Mouse (Mus musculus) intestine, embryonic 14.5 days (tissue): ENCODE measurements around the gene Kif22. TPM values are rescaled to one million over a fixed set of nuclear protein-coding genes. Genes with fewer than 3 reads are reported as not detected.
A peak's percentile ranks its signal among the peaks of the same experiment; 100 is the strongest.

ENCODE experiments used
- ATAC-seq: fragments of 200-750 bp; cut with Nextera tagmentation; replicated peaks from 2 replicates; pipeline ENCODE4 v1.8.0; 2017; ENCODE audit warnings: low read depth, moderate number of reproducible peaks, moderate TSS enrichment, moderate library complexity; ENCODE audit not compliant: low FRiP score, low TSS enrichment
- DNase-seq: peaks from one replicate; pipeline ENCODE4 v3.0.0-alpha.2; 2018; ENCODE audit warnings: low spot score
- H3K27ac ChIP-seq: fragments of 300-500 bp; sonication (generic); 2 replicates; pipeline ENCODE4 v1.5.1; 2014; ENCODE audit warnings: low read depth, mild to moderate bottlenecking, control low read depth
- H3K27me3 ChIP-seq: fragments of 300-500 bp; sonication (generic); replicated peaks from 2 replicates; pipeline ENCODE4 v1.6.1; 2014; ENCODE audit warnings: low read length, control low read depth; ENCODE audit not compliant: control insufficient read depth, insufficient read depth
- H3K36me3 ChIP-seq: fragments of 300-500 bp; sonication (generic); 2 replicates; pipeline ENCODE4 v1.6.1; 2014; ENCODE audit warnings: low read length, control low read depth; ENCODE audit not compliant: control insufficient read depth, insufficient read depth
- H3K4me1 ChIP-seq: fragments of 300-500 bp; sonication (generic); replicated peaks from 2 replicates; pipeline ENCODE4 v1.6.1; 2014; ENCODE audit warnings: low read length, control low read depth, mixed read lengths; ENCODE audit not compliant: control insufficient read depth, insufficient read depth
- H3K4me2 ChIP-seq: fragments of 300-500 bp; sonication (generic); 2 replicates; pipeline ENCODE4 v1.6.1; 2014; ENCODE audit warnings: low read length
- H3K4me3 ChIP-seq: fragments of 300-500 bp; sonication (generic); 2 replicates; pipeline ENCODE4 v1.5.1; 2014; ENCODE audit warnings: low read depth, low read length, control low read depth, mixed read lengths
- H3K9ac ChIP-seq: fragments of 300-500 bp; sonication (generic); 2 replicates; pipeline ENCODE4 v1.6.1; 2014; ENCODE audit warnings: mild to moderate bottlenecking, low read length
- H3K9me3 ChIP-seq: fragments of 300-500 bp; sonication (generic); 2 replicates; pipeline ENCODE4 v1.6.1; 2016; ENCODE audit warnings: low read length, control low read depth; ENCODE audit not compliant: control insufficient read depth
- WGBS: fragments of 180-500 bp; shearing (Covaris S2); extraction: QIAGEN DNeasy Blood & Tissue Kit; methylation state at CpG from one replicate; pipeline ENCODE4 v1.1.7; 2014; 5-methylcytosine and 5-hydroxymethylcytosine counted together
- polyA plus RNA-seq: library from polyadenylated mRNA; unstranded; fragments of >200 nt; fragmentation: Nextera tagmentation; extraction: Ambion mirVana; gene quantifications from 2 replicates; pipeline ENCODE4 v1.2.1, GENCODE M21; 2014

The Kif22 gene
- polyA plus RNA-seq, 1 experiment from 2014 or later = 115 TPM

DNA sequence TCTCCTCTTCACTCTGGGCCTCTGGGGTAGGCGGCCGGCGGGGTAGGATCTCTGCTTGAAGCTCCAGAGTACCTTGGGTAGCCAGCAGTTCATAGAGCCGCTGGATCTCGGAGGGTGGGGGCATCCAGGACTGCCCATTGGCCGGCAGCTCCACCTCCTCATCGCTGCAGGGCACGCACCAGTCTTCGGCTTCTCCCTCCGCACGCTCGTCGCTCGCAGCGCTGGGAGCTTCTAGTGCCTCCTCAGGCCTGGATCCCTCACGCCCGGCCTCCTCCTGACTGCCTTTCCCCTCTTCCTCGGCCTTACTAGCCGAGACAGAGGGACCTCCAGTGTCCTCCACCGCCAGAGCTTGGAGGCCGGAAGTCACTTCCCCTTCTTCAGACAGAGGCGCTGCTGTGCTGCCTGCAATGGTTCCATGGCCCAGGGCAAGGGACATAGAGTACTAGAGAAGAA lies 25.8 kb downstream of the Kif22 start:
- WGBS = under 1% methylated on average over 22 of the region's 22 CpGs
- H3K27ac ChIP-seq = peak overlapping the region; percentile 87
- no peak for DNase-seq
- H3K9me3 ChIP-seq = no peaks in the 10 kb centered on the region
- peak overlapping the region; percentile 88 for H3K4me2 ChIP-seq
- no peaks in the 10 kb centered on the region for H3K27me3 ChIP-seq
- peak overlapping the region; percentile 73 for H3K9ac ChIP-seq
- peaks cover 25% of the 10 kb centered on the region for H3K36me3 ChIP-seq
- H3K4me1 ChIP-seq = peaks cover 40% of the 10 kb centered on the region
- peak overlapping the region; percentile 72 for H3K4me3 ChIP-seq
- ATAC-seq = peak; percentile 33

DNA sequence TGATC lies 26.0 kb downstream of the Kif22 start, which contains the start of gene Pagr1b:
TSS of gene Pagr1b (minus strand) at position 4 of the 5 bp plus-strand sequence.
- Histone ChIP-seq H3K36me3 (peaks cover 25% of the 10 kb centered on the region), H3K4me1 (peaks cover 37% of the 10 kb centered on the region), H3K9ac (peak within 1 kb of the TSS; percentile 73), H3K9me3 (no peaks in the 10 kb centered on the region), H3K27me3 (no peaks in the 10 kb centered on the region), H3K27ac (peak within 1 kb of the TSS; percentile 87), H3K4me2 (peak within 1 kb of the TSS; percentile 88), H3K4me3 (peak within 1 kb of the TSS; percentile 72)
- no peak for ATAC-seq
- DNase-seq = no peak

DNA sequence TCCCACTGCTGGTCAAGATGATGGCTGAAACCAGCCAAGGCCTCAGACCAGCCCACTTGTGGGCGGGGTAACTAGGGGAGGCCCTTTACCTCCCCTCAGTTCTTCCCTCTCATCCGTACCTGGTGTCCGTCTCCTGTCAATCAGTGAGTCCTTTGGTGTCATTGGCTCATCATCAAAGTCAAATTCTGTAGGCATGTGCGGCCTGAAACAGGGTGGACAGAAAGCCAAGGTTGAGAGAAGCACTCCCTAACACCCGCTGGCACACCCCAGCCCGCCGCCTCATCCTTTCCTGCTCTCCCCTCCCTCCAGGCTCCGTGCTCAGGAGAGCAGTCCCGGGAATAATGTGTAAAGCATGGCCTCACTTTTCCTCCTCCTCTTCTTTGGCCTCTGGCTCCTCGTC lies 26.2 kb downstream of the Kif22 start:
- Histone ChIP-seq H3K9me3 (no peaks in the 10 kb centered on the region), H3K4me1 (peaks cover 36% of the 10 kb centered on the region), H3K4me2 (peak overlapping the region; percentile 88), H3K4me3 (peak overlapping the region; percentile 72), H3K9ac (peak overlapping the region; percentile 73), H3K27me3 (no peaks in the 10 kb centered on the region), H3K36me3 (peaks cover 25% of the 10 kb centered on the region), H3K27ac (peak overlapping the region; percentile 87)
- WGBS = under 1% methylated on average over 10 of the region's 10 CpGs
- ATAC-seq (peak; percentile 12; the same call in 1 of the 2 replicates), DNase-seq (no peak)

DNA sequence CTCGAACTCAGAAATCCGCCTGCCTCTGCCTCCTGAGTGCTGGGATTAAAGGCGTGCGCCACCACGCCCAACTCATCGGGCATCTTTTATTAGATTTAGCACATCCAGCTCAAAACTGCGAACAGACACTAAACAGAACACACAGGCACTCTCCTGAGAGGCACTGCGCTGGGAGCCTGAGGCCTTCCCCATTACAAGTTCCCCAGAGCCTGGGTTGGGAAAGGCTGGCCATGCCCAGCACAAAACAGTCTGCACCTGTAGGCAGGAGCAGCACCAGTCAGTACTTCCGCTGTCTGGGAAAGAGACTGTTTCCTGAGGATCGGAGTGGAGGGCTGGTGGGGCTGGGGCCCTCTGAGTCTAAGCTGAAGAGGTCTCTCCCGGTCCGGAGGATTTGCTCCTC lies 27.3 kb downstream of the Kif22 start:
- WGBS = 90% methylated on average over 12 of the region's 12 CpGs

DNA sequence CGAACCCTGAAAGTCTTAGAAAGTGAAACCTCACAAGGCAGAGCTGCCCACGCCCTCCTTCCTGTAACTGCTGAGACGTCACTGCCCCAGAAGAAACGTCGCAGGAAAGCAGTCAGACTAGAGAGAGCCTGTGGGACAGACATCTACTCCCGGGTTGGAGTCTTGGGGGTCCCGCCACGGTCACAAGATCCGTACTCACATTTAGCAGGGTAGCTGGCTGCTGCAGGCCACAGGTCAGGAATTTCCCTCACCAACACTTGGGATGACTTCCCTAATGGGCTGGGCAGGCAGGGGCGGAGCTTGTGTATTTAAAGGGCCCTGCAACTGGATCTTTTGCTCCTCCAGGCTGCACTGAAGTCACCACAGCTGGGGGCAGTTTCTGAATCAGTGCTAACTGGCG lies 28.0 kb downstream of the Kif22 start, which contains the start of gene Mvp:
TSS of gene Mvp (minus strand) at position 302 of the 400 bp plus-strand sequence.
- H3K27me3 ChIP-seq = no peaks in the 10 kb centered on the region
- ATAC-seq = no peak
- WGBS = 27% methylated on average over 11 of the region's 11 CpGs
- H3K36me3 ChIP-seq = peaks cover 25% of the 10 kb centered on the region
- no peaks in the 10 kb centered on the region for H3K9me3 ChIP-seq
- H3K4me2 ChIP-seq = peak within 1 kb of the TSS; percentile 88
- DNase-seq = peak; percentile 69
- H3K27ac ChIP-seq = 0 out of 2 replicates have a peak within 1 kb of the TSS, but pooled peaks have one; percentile 35
- H3K4me1 ChIP-seq = peaks cover 29% of the 10 kb centered on the region
- peak within 1 kb of the TSS; percentile 8 for H3K9ac ChIP-seq
- H3K4me3 ChIP-seq = peak within 1 kb of the TSS; percentile 32

More for the DNA sequence above, 27.3 kb downstream of the Kif22 start:
- Histone ChIP-seq H3K4me1 (peaks cover 32% of the 10 kb centered on the region), H3K4me2 (peak overlapping the region; percentile 60; the same call in 1 of the 2 replicates), H3K27me3 (no peaks in the 10 kb centered on the region), H3K9ac (no peak overlapping the region), H3K4me3 (no peak overlapping the region), H3K36me3 (peaks cover 25% of the 10 kb centered on the region), H3K27ac (no peak overlapping the region), H3K9me3 (no peaks in the 10 kb centered on the region)
- DNase-seq (no peak), ATAC-seq (no peak)

DNA sequence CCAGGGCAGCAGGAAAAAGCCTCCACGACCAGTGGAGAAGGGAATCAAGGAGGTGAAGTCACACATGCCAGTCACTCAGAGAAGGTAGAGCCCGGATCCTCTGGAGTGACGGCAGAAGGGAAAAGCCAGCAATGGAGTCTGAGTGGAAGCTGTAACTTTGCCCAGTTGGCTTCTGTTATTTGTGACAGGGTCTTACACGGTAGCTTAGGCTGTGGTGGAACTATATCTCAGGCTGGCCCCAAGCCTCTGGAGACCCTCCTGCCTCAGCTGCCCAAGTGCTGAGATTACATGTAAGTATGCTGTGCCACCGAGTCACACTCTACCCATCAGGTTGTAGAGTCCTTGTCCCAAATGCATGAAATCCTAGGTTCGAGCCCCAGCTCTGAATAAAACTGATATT lies 28.9 kb downstream of the Kif22 start:
- WGBS = 97% methylated on average over 6 of the region's 6 CpGs
- Histone ChIP-seq H3K4me1 (peaks cover 34% of the 10 kb centered on the region), H3K9me3 (no peaks in the 10 kb centered on the region), H3K9ac (no peak overlapping the region), H3K36me3 (peaks cover 25% of the 10 kb centered on the region), H3K27ac (no peak overlapping the region), H3K4me3 (no peak overlapping the region), H3K27me3 (no peaks in the 10 kb centered on the region), H3K4me2 (no peak overlapping the region)
- ATAC-seq = no peak
- DNase-seq = no peak

DNA sequence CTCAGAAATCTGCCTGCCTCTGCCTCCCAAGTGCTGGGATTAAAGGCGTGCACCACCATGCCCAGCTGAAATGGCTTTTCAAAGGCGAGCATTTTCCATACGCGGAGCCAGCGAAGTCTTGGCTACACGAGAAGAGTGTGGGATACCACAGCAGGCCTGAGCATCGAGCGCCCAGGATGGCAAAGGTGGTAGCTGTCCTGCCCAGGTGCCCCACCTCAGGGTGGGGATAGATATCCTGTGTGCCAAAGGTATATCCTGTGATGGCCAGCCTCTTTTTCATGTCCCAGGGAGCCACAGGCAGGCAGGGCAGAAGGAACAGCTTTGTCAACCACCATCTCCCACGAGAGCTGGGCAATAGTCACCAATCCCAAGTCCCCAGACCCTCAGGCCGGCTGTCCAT lies 29.4 kb downstream of the Kif22 start:
- H3K4me1 ChIP-seq = peaks cover 34% of the 10 kb centered on the region
- WGBS = 94% methylated on average over 10 of the region's 10 CpGs
- H3K4me2 ChIP-seq = no peak overlapping the region
- no peaks in the 10 kb centered on the region for H3K9me3 ChIP-seq
- peaks cover 25% of the 10 kb centered on the region for H3K36me3 ChIP-seq
- no peak overlapping the region for H3K4me3 ChIP-seq
- H3K27me3 ChIP-seq = no peaks in the 10 kb centered on the region
- no peak overlapping the region for H3K9ac ChIP-seq
- no peak for DNase-seq
- no peak overlapping the region for H3K27ac ChIP-seq
- no peak for ATAC-seq

DNA sequence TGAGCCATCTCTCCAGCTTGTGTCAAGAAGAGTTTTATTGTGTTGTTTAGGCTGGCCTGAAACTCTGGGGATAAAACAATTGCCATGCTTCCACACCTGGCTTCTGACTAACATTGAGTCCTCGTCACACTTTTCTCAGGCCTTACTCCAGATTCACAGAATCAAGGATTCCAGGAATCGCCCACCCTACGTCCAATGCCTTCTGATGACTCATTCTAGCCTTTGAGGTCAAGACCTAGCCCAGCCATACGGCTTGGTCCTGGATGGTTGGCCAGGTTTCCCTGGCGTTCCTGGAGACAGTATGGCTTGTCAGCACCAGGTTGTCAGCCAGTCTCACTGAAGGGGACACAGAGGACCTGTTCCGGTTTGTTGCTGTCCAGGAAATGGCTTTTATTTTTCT lies 29.9 kb downstream of the Kif22 start:
- no peak for ATAC-seq
- peaks cover 25% of the 10 kb centered on the region for H3K36me3 ChIP-seq
- no peaks in the 10 kb centered on the region for H3K9me3 ChIP-seq
- no peak overlapping the region for H3K27ac ChIP-seq
- no peak overlapping the region for H3K4me2 ChIP-seq
- no peak overlapping the region for H3K9ac ChIP-seq
- no peak for DNase-seq
- H3K4me3 ChIP-seq = no peak overlapping the region
- peaks cover 32% of the 10 kb centered on the region for H3K4me1 ChIP-seq
- no peaks in the 10 kb centered on the region for H3K27me3 ChIP-seq
- WGBS = 83% methylated on average over 6 of the region's 6 CpGs

DNA sequence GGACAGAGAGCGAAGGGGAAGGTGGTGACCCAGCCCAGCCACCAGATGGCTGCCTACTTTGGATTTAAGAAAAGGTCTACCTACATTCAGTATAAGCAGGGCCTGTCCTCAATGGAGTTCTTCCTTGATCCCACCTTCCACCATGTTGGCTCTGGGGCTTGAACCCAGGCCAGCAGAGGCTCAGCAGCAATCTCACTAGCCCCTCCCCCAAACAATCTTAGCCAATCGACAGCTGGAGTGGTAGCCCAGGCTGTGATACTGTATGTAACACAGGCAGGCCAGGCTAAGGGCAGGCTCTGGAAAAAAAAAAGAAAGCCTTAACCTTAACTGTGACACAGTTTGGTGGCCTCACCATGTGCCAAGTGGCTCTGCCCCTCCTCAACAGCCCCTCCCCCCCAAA lies 30.6 kb downstream of the Kif22 start:
- no peaks in the 10 kb centered on the region for H3K27me3 ChIP-seq

More for the DNA sequence above, 30.6 kb downstream of the Kif22 start:
- Histone ChIP-seq H3K9ac (no peak overlapping the region), H3K4me3 (no peak overlapping the region), H3K9me3 (no peaks in the 10 kb centered on the region), H3K4me2 (no peak overlapping the region), H3K27ac (no peak overlapping the region), H3K4me1 (peaks cover 32% of the 10 kb centered on the region), H3K36me3 (peaks cover 25% of the 10 kb centered on the region)
- WGBS = 81% methylated on average over 2 of the region's 2 CpGs
- no peak for ATAC-seq
- DNase-seq = no peak
